Mouse (Mus musculus) erythroblast, adult 5-6 weeks (primary cell): ENCODE data around the gene Zc3h12b. TPM values are rescaled to one million over a fixed set of nuclear protein-coding genes. Genes with fewer than 3 reads are reported as not detected.

Source experiments
- ATAC-seq: replicated peaks from 2 replicates; pipeline ENCODE4 v1.8.0; 2016; ENCODE audit warnings: moderate number of reproducible peaks, mild to moderate bottlenecking, moderate TSS enrichment, inconsistent platforms; ENCODE audit not compliant: poor library complexity, low FRiP score, severe bottlenecking
- total RNA-seq, 2 experiments: library from RNA; stranded (forward) in 1 of 2; stranded (reverse) in 1 of 2; fragments of 150-400 nt in 1 of 2; fragments of 200-764, 138-1000 nt in 1 of 2; gene quantifications; 2 replicates each; pipeline versions ENCODE4 v1.2.3 to v1.2.4; 2015 to 2017; ENCODE audit warnings: low replicate concordance in 2 of 2

Zc3h12b gene
- total RNA-seq, 2 experiments from 2014 or later = not detected

GRCm38 (mm10) chrX:95969936-95970335, 258.5 kb downstream of the Zc3h12b start:
- no peak for ATAC-seq

Other genes starting within 250 kb of the Zc3h12b start
- not detected in 2 replicates for gene Asb12, start 153.7 kb upstream of the Zc3h12b start, total RNA-seq (2015; ENCODE audit: low replicate concordance)
- not detected in 2 replicates for gene Asb12, start 153.7 kb upstream of the Zc3h12b start, total RNA-seq (2017; ENCODE audit: low replicate concordance)
- gene Pfn5, start 153.6 kb upstream of the Zc3h12b start, total RNA-seq (2015; ENCODE audit: low replicate concordance) = not detected in 2 replicates
- not detected in 2 replicates for gene Pfn5, start 153.6 kb upstream of the Zc3h12b start, total RNA-seq (2017; ENCODE audit: low replicate concordance)
- gene Zc4h2, start 53.2 kb upstream of the Zc3h12b start, total RNA-seq (2015; ENCODE audit: low replicate concordance) = 3.5 TPM in 1 of 2 replicates, not detected in the other
- 0.51 and 0.98 TPM in 2 replicates for gene Zc4h2, start 53.2 kb upstream of the Zc3h12b start, total RNA-seq (2017; ENCODE audit: low replicate concordance)
- 4.6 and 10.8 TPM in 2 replicates for gene Las1l, start 245.3 kb downstream of the Zc3h12b start, total RNA-seq (2015; ENCODE audit: low replicate concordance)
- 4.3 and 8.4 TPM in 2 replicates for gene Las1l, start 245.3 kb downstream of the Zc3h12b start, total RNA-seq (2017; ENCODE audit: low replicate concordance)